Mouse (Mus musculus): ENCODE measurements around the gene Grik3. TPM values are rescaled to one million over a fixed set of nuclear protein-coding genes. Genes with fewer than 3 reads are reported as not detected.
A peak's percentile ranks its signal among the peaks of the same experiment; 100 is the strongest.

The Grik3 gene
- polyA plus RNA-seq, 1 experiment from 2014 or later, result 3.9 TPM

GRCm38 (mm10) chr4:125481256-125481655 lies 9.2 kb upstream of the Grik3 start:
- Histone ChIP-seq H3K27ac (no peak overlapping the region), H3K4me1 (replicated peaks) (peaks cover 55% of the 10 kb centered on the region), H3K9ac (no peak overlapping the region), H3K4me2 (no peak overlapping the region), H3K36me3 (no peaks in the 10 kb centered on the region), H3K4me3 (no peak overlapping the region), H3K27me3 (peaks cover 58% of the 10 kb centered on the region), H3K9me3 (no peaks in the 10 kb centered on the region)
- 41% methylated on average over 3 of the region's 3 CpGs for WGBS
- no peak for ATAC-seq (ENCODE audit: low FRiP score)

- no peak for ATAC-seq (ENCODE audit: low FRiP score)
- 26% methylated on average over 8 of the region's 8 CpGs for WGBS
- H3K27me3 ChIP-seq, result peaks cover 82% of the 10 kb centered on the region
Observed at GRCm38 (mm10) chr4:125484131-125484530, 6.4 kb upstream of the Grik3 start.

GRCm38 (mm10) chr4:125485416-125486239 lies 4.9 kb upstream of the Grik3 start:
- Histone ChIP-seq H3K27ac (0 out of 2 replicates have a peak overlapping the region, but pooled peaks have one; percentile 94), H3K27me3 (peaks cover 92% of the 10 kb centered on the region), H3K9ac (no peak overlapping the region), H3K36me3 (no peaks in the 10 kb centered on the region), H3K4me1 (replicated peaks) (peaks cover 76% of the 10 kb centered on the region), H3K4me3 (no peak overlapping the region), H3K4me2 (no peak overlapping the region), H3K9me3 (no peaks in the 10 kb centered on the region)
- no peak for ATAC-seq (ENCODE audit: low FRiP score)
- 17% methylated on average over 15 of the region's 15 CpGs for WGBS

More at GRCm38 (mm10) chr4:125484131-125484530, 6.4 kb upstream of the Grik3 start:
- Histone ChIP-seq H3K9me3 (no peaks in the 10 kb centered on the region), H3K4me2 (no peak overlapping the region), H3K4me3 (no peak overlapping the region), H3K27ac (no peak overlapping the region), H3K36me3 (no peaks in the 10 kb centered on the region), H3K9ac (no peak overlapping the region), H3K4me1 (replicated peaks) (peaks cover 67% of the 10 kb centered on the region)

- ATAC-seq (ENCODE audit: low FRiP score), result peak; percentile 49
- Histone ChIP-seq H3K4me1 (replicated peaks) (peaks cover 78% of the 10 kb centered on the region), H3K9me3 (no peaks in the 10 kb centered on the region), H3K27me3 (peaks cover 92% of the 10 kb centered on the region), H3K9ac (peak overlapping the region; percentile 51; the same call in 1 of the 2 replicates), H3K4me3 (no peak overlapping the region), H3K4me2 (peak overlapping the region; percentile 73), H3K27ac (peak overlapping the region; percentile 94; the same call in 1 of the 2 replicates), H3K36me3 (no peaks in the 10 kb centered on the region)
- 0% methylated on average over 13 of the region's 13 CpGs for WGBS
Observed at GRCm38 (mm10) chr4:125486616-125487015, 3.9 kb upstream of the Grik3 start.

GRCm38 (mm10) chr4:125487031-125487430 lies 3.5 kb upstream of the Grik3 start:
- peak overlapping the region; percentile 94; the same call in 1 of the 2 replicates for H3K27ac ChIP-seq
- peak overlapping the region; percentile 51 for H3K9ac ChIP-seq
- H3K36me3 ChIP-seq, result no peaks in the 10 kb centered on the region
- WGBS, result 3% methylated on average over 7 of the region's 7 CpGs
- H3K4me1 ChIP-seq (replicated peaks), result peaks cover 78% of the 10 kb centered on the region
- H3K27me3 ChIP-seq, result peaks cover 93% of the 10 kb centered on the region
- ATAC-seq (ENCODE audit: low FRiP score), result no peak
- no peak overlapping the region for H3K4me3 ChIP-seq
- H3K4me2 ChIP-seq, result peak overlapping the region; percentile 73
- no peaks in the 10 kb centered on the region for H3K9me3 ChIP-seq

GRCm38 (mm10) chr4:125488796-125489637 lies 1.5 kb upstream of the Grik3 start:
- no peak for ATAC-seq (ENCODE audit: low FRiP score)
- WGBS, result 2% methylated on average over 26 of the region's 26 CpGs

GRCm38 (mm10) chr4:125489901-125490590 lies 454 bp upstream of the Grik3 start:
- H3K9ac ChIP-seq, result peak overlapping the region; percentile 88
- ATAC-seq (ENCODE audit: low FRiP score), result peak; percentile 43
- H3K9me3 ChIP-seq, result no peaks in the 10 kb centered on the region
- peak overlapping the region; percentile 94 for H3K27ac ChIP-seq
- H3K4me2 ChIP-seq, result peak overlapping the region; percentile 73
- H3K36me3 ChIP-seq, result no peaks in the 10 kb centered on the region
- H3K4me1 ChIP-seq (replicated peaks), result peaks cover 100% of the 10 kb centered on the region
- peak overlapping the region; percentile 62 for H3K4me3 ChIP-seq
- WGBS, result under 1% methylated on average over 81 of the region's 81 CpGs
- H3K27me3 ChIP-seq, result peaks cover 97% of the 10 kb centered on the region

More at GRCm38 (mm10) chr4:125488796-125489637, 1.5 kb upstream of the Grik3 start:
- H3K4me3 ChIP-seq, result peak overlapping the region; percentile 62
- H3K4me2 ChIP-seq, result peak overlapping the region; percentile 73
- peak overlapping the region; percentile 94 for H3K27ac ChIP-seq
- no peaks in the 10 kb centered on the region for H3K9me3 ChIP-seq
- no peaks in the 10 kb centered on the region for H3K36me3 ChIP-seq
- H3K27me3 ChIP-seq, result peaks cover 97% of the 10 kb centered on the region
- peak overlapping the region; percentile 88 for H3K9ac ChIP-seq
- peaks cover 96% of the 10 kb centered on the region for H3K4me1 ChIP-seq (replicated peaks)

- H3K4me3 ChIP-seq, result peak overlapping the region; percentile 62
- peak overlapping the region; percentile 73 for H3K4me2 ChIP-seq
- H3K9ac ChIP-seq, result peak overlapping the region; percentile 88
- under 1% methylated on average over 42 of the region's 42 CpGs for WGBS
- no peaks in the 10 kb centered on the region for H3K9me3 ChIP-seq
- no peaks in the 10 kb centered on the region for H3K36me3 ChIP-seq
- no peak for ATAC-seq (ENCODE audit: low FRiP score)
- peak overlapping the region; percentile 94 for H3K27ac ChIP-seq
- peaks cover 96% of the 10 kb centered on the region for H3K4me1 ChIP-seq (replicated peaks)
- H3K27me3 ChIP-seq, result peaks cover 97% of the 10 kb centered on the region
Observed at GRCm38 (mm10) chr4:125491505-125492121, 1.1 kb downstream of the Grik3 start.

- peak overlapping the region; percentile 73 for H3K4me2 ChIP-seq
- peak overlapping the region; percentile 94 for H3K27ac ChIP-seq
- H3K36me3 ChIP-seq, result no peaks in the 10 kb centered on the region
- H3K4me1 ChIP-seq (replicated peaks), result peaks cover 96% of the 10 kb centered on the region
- no peaks in the 10 kb centered on the region for H3K9me3 ChIP-seq
- peak overlapping the region; percentile 62 for H3K4me3 ChIP-seq
- peak overlapping the region; percentile 88 for H3K9ac ChIP-seq
- peaks cover 97% of the 10 kb centered on the region for H3K27me3 ChIP-seq
- no peak for ATAC-seq (ENCODE audit: low FRiP score)
- whole genome bisulfite sequencing, result 12% methylated on average over 9 of the region's 9 CpGs
Observed at GRCm38 (mm10) chr4:125492122-125492505, 1.6 kb downstream of the Grik3 start.

GRCm38 (mm10) chr4:125492706-125493105 lies 2.2 kb downstream of the Grik3 start:
- peaks cover 96% of the 10 kb centered on the region for H3K4me1 ChIP-seq (replicated peaks)
- no peaks in the 10 kb centered on the region for H3K36me3 ChIP-seq
- peak overlapping the region; percentile 62 for H3K4me3 ChIP-seq
- no peak for ATAC-seq (ENCODE audit: low FRiP score)
- H3K9ac ChIP-seq, result peak overlapping the region; percentile 88
- H3K27me3 ChIP-seq, result peaks cover 97% of the 10 kb centered on the region
- 10% methylated on average over 9 of the region's 9 CpGs for WGBS
- H3K9me3 ChIP-seq, result no peaks in the 10 kb centered on the region
- H3K27ac ChIP-seq, result peak overlapping the region; percentile 94
- peak overlapping the region; percentile 73 for H3K4me2 ChIP-seq

- H3K9me3 ChIP-seq, result no peaks in the 10 kb centered on the region
- ATAC-seq (ENCODE audit: low FRiP score), result no peak
- H3K9ac ChIP-seq, result peak overlapping the region; percentile 88
- peak overlapping the region; percentile 94 for H3K27ac ChIP-seq
- H3K4me3 ChIP-seq, result peak overlapping the region; percentile 62
- peaks cover 96% of the 10 kb centered on the region for H3K4me1 ChIP-seq (replicated peaks)
- WGBS, result 2% methylated on average over 8 of the region's 8 CpGs
- no peaks in the 10 kb centered on the region for H3K36me3 ChIP-seq
- peaks cover 96% of the 10 kb centered on the region for H3K27me3 ChIP-seq
- H3K4me2 ChIP-seq, result peak overlapping the region; percentile 73
Observed at GRCm38 (mm10) chr4:125493124-125493523, 2.6 kb downstream of the Grik3 start.
